Mouse (Mus musculus): ENCODE data around the gene Ube2b.

The Ube2b gene

GRCm38 (mm10) chr11:52000290-52000962, at the start of gene Ube2b:
Ube2b (minus strand) TSS chr11:52000762.
- peak; percentile 82 for DNase-seq (ENCODE audit: low spot score)

- DNase-seq (ENCODE audit: low spot score) = no peak
Observed at GRCm38 (mm10) chr11:52046446-52047165, 46.0 kb upstream of the Ube2b start.

GRCm38 (mm10) chr11:52044156-52044555, 43.6 kb upstream of the Ube2b start:
- no peak for DNase-seq (ENCODE audit: low spot score)

- DNase-seq (ENCODE audit: low spot score) = no peak
Observed at GRCm38 (mm10) chr11:52043224-52043623, 42.7 kb upstream of the Ube2b start.

GRCm38 (mm10) chr11:52037659-52038058, 37.1 kb upstream of the Ube2b start:
- DNase-seq (ENCODE audit: low spot score) = no peak

- DNase-seq (ENCODE audit: low spot score) = no peak
Observed at GRCm38 (mm10) chr11:52035905-52036304, 35.3 kb upstream of the Ube2b start.

- no peak for DNase-seq (ENCODE audit: low spot score)
Observed at GRCm38 (mm10) chr11:52033953-52034352, 33.4 kb upstream of the Ube2b start.

GRCm38 (mm10) chr11:52032356-52032755, 31.8 kb upstream of the Ube2b start:
- DNase-seq (ENCODE audit: low spot score) = no peak

- DNase-seq (ENCODE audit: low spot score) = no peak
Observed at GRCm38 (mm10) chr11:52018217-52018616, 17.7 kb upstream of the Ube2b start.

GRCm38 (mm10) chr11:52011541-52011940, 11.0 kb upstream of the Ube2b start:
- DNase-seq (ENCODE audit: low spot score) = no peak

GRCm38 (mm10) chr11:52011011-52011410, 10.4 kb upstream of the Ube2b start:
- DNase-seq (ENCODE audit: low spot score) = no peak

GRCm38 (mm10) chr11:52005586-52005985, 5.0 kb upstream of the Ube2b start:
- no peak for DNase-seq (ENCODE audit: low spot score)

- DNase-seq (ENCODE audit: low spot score) = peak; percentile 79
Observed at GRCm38 (mm10) chr11:52003772-52004528, 3.4 kb upstream of the Ube2b start, which contains the start of gene Cdkl3. Cdkl3 (plus strand) TSS chr11:52004221.

- DNase-seq (ENCODE audit: low spot score) = no peak
Observed at GRCm38 (mm10) chr11:52003505-52003771, 2.9 kb upstream of the Ube2b start.

GRCm38 (mm10) chr11:52002842-52003504, 2.4 kb upstream of the Ube2b start:
- no peak for DNase-seq (ENCODE audit: low spot score)

- no peak for DNase-seq (ENCODE audit: low spot score)
Observed at GRCm38 (mm10) chr11:52001861-52002260, 1.3 kb upstream of the Ube2b start.

GRCm38 (mm10) chr11:52001341-52001740, 779 bp upstream of the Ube2b start:
- no peak for DNase-seq (ENCODE audit: low spot score)

- DNase-seq (ENCODE audit: low spot score) = peak; percentile 13
Observed at GRCm38 (mm10) chr11:51999611-52000289, 812 bp downstream of the Ube2b start.

- DNase-seq (ENCODE audit: low spot score) = no peak
Observed at GRCm38 (mm10) chr11:51971644-51972043, 28.9 kb downstream of the Ube2b start.

GRCm38 (mm10) chr11:51969511-51969910, 31.1 kb downstream of the Ube2b start:
- DNase-seq (ENCODE audit: low spot score) = no peak

- DNase-seq (ENCODE audit: low spot score) = no peak
Observed at GRCm38 (mm10) chr11:51968896-51969295, 31.7 kb downstream of the Ube2b start.

Measured in urinary bladder, postnatal 10 days (tissue).